Mouse (Mus musculus) bone marrow, adult 2 months (tissue): ENCODE results near the gene Muc13.

Experiments
- CTCF ChIP-seq: fragments of 200-500 bp; IDR thresholded peaks from 2 replicates; pipeline ENCODE4 v1.5.1; 2011; ENCODE audit warnings: low read length, control low read depth; ENCODE audit not compliant: control insufficient read depth, insufficient read depth
- POLR2A ChIP-seq: fragments of 200-500 bp; IDR thresholded peaks from 2 replicates; pipeline ENCODE4 v1.6.1; 2011; ENCODE audit warnings: low read depth, mild to moderate bottlenecking, control low read depth, low read length, borderline replicate concordance; ENCODE audit not compliant: control insufficient read depth

DNA sequence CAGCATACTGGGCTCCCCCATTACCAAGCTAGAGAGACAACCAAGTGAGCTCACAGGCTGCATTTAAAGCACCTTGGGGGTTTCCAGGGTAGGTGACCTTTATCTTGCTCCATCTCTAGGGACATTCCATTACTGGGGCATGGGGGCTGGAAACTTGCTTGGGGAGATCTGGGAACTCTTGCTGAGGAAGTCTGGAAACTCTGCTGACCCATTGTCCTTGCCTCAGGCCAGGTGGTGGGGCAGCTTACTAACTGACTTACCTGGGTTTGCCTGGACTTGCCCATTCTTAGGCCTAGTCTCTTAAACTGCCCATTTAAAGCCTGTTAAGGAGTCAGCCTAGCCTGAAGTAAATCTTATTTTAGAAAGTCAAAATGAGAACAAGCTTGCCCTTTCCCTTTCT, 59.4 kb downstream of the Muc13 start:
- TF ChIP-seq CTCF (no peak), POLR2A (no peak)
